Mouse (Mus musculus) embryonic facial prominence, embryonic 13.5 days (tissue): Measurements from ENCODE around the gene Hacd2. TPM values are rescaled to one million over a fixed set of nuclear protein-coding genes. Genes with fewer than 3 reads are reported as not detected.

Experiments used
- ATAC-seq: fragments of 200-750 bp; cut with Nextera tagmentation; 2 replicates; pipeline ENCODE4 v1.8.0; 2017; ENCODE audit warnings: low read depth; ENCODE audit not compliant: insufficient number of reproducible peaks, insufficient read depth, low FRiP score, low TSS enrichment
- H3K27ac ChIP-seq: fragments of 300-500 bp; sonication (generic); 2 replicates; pipeline ENCODE4 v1.5.1; 2015; ENCODE audit warnings: moderate library complexity, mild to moderate bottlenecking, inconsistent platforms
- H3K27me3 ChIP-seq: fragments of 300-500 bp; sonication (generic); 2 replicates; pipeline ENCODE4 v1.6.1; 2015; ENCODE audit warnings: mild to moderate bottlenecking, inconsistent platforms
- H3K36me3 ChIP-seq: fragments of 300-500 bp; sonication (generic); 2 replicates; pipeline ENCODE4 v1.6.1; 2015; ENCODE audit warnings: mild to moderate bottlenecking, inconsistent platforms
- H3K4me1 ChIP-seq: fragments of 300-500 bp; sonication (generic); 2 replicates; pipeline ENCODE4 v1.6.1; 2015; ENCODE audit warnings: inconsistent platforms
- H3K4me2 ChIP-seq: fragments of 300-500 bp; sonication (generic); 2 replicates; pipeline ENCODE4 v1.6.1; 2015; ENCODE audit warnings: moderate library complexity, mild to moderate bottlenecking, inconsistent platforms
- H3K4me3 ChIP-seq: fragments of 300-500 bp; sonication (generic); 2 replicates; pipeline ENCODE4 v1.5.1; 2015; ENCODE audit warnings: mild to moderate bottlenecking, inconsistent platforms
- H3K9ac ChIP-seq: fragments of 300-500 bp; sonication (generic); 2 replicates; pipeline ENCODE4 v1.6.1; 2015; ENCODE audit warnings: mild to moderate bottlenecking, inconsistent platforms
- H3K9me3 ChIP-seq: fragments of 300-500 bp; sonication (generic); 2 replicates; pipeline ENCODE4 v1.6.1; 2016; ENCODE audit warnings: inconsistent platforms
- WGBS: fragments of 180-500 bp; shearing (Covaris S2); methylation state at CpG from one replicate; pipeline ENCODE4 v1.1.7; 2015; ENCODE audit warnings: mixed read lengths; 5-methylcytosine and 5-hydroxymethylcytosine counted together
- polyA plus RNA-seq: library from polyadenylated mRNA; unstranded; fragments of >200 nt; fragmentation: Nextera tagmentation; extraction: Ambion mirVana; gene quantifications from 2 replicates; pipeline ENCODE4 v1.2.1, GENCODE M21; 2015

Gene Hacd2
- polyA plus RNA-seq, 1 experiment from 2014 or later = 87.8 TPM

DNA sequence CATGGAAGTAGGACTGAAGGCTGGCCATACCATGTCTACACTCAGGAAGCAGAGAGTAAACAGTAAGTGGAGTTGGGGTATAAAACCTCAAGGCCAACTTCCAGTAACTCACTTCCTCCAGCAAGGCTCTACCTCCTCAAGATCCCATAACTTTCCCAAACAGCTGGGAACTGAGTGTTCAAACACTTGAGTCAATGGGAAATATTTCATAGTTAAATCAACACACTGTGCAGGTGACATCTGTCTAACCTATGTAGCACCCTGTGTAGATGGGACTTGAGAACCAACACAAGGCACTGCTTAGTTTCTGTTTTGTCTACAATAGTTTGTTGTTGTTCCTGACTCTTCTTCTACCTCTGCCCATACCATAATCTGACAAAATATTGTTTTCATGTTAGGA, 13.8 kb upstream of the Hacd2 start:
- no peaks in the 10 kb centered on the region for H3K9me3 ChIP-seq
- H3K4me1 ChIP-seq = no peaks in the 10 kb centered on the region
- no peak overlapping the region for H3K9ac ChIP-seq
- no peak overlapping the region for H3K27ac ChIP-seq
- H3K4me3 ChIP-seq = no peak overlapping the region
- H3K4me2 ChIP-seq = no peak overlapping the region
- no peaks in the 10 kb centered on the region for H3K27me3 ChIP-seq
- H3K36me3 ChIP-seq = no peaks in the 10 kb centered on the region
- ATAC-seq = no peak

DNA sequence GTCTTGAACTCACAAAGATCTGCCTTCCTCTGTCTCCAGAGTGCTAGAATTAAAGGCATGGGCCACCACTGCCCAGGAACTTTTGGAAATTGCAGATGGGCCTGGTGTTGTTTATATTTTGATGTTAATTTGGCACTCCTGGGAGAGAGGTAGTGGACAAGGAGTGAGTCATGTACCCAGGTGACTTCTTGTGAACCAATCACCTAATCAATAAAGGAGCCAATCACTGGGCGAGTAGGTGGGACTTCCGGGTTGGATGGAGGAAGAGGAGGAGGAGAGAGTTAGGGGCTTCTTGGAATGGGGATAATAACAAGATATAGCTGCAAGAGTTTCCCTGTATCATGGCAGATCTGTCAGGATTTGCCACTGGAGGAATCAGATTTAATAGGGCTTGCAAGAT, 8.7 kb upstream of the Hacd2 start:
- H3K9ac ChIP-seq = no peak overlapping the region
- no peaks in the 10 kb centered on the region; the same call in 1 of the 2 replicates for H3K9me3 ChIP-seq

DNA sequence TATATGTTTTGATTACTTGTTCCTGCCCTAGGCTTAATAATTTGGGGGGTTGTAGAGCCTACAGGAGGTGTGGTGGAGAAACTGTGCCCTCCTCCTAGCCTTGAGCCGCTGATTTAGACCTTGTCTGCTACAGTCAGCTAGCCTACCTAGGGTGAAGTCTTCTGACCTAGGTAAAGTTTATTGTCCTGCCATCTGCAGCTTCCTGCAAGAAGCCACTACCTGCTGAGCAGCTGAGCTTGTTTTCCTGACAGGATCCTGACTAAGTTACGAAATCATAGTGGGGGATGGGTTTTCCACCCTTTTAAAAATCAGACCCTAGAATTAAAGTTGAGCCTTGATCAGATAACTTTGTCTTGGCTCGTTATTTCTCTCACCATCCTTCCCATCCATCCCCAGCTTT, 5.7 kb upstream of the Hacd2 start:
- Histone ChIP-seq H3K27me3 (peaks cover 28% of the 10 kb centered on the region), H3K4me3 (no peak overlapping the region), H3K4me2 (no peak overlapping the region), H3K36me3 (no peaks in the 10 kb centered on the region), H3K27ac (no peak overlapping the region), H3K9me3 (no peaks in the 10 kb centered on the region; the same call in 1 of the 2 replicates), H3K9ac (no peak overlapping the region), H3K4me1 (no peaks in the 10 kb centered on the region)
- no peak for ATAC-seq
- WGBS = 71% methylated on average over 3 of the region's 3 CpGs

More for the DNA sequence above, 8.7 kb upstream of the Hacd2 start:
- Histone ChIP-seq H3K4me2 (no peak overlapping the region), H3K27me3 (peaks cover 11% of the 10 kb centered on the region; the same call in 1 of the 2 replicates), H3K4me3 (no peak overlapping the region), H3K36me3 (no peaks in the 10 kb centered on the region), H3K27ac (no peak overlapping the region), H3K4me1 (no peaks in the 10 kb centered on the region)
- 76% methylated on average over 2 of the region's 2 CpGs for WGBS
- no peak for ATAC-seq

DNA sequence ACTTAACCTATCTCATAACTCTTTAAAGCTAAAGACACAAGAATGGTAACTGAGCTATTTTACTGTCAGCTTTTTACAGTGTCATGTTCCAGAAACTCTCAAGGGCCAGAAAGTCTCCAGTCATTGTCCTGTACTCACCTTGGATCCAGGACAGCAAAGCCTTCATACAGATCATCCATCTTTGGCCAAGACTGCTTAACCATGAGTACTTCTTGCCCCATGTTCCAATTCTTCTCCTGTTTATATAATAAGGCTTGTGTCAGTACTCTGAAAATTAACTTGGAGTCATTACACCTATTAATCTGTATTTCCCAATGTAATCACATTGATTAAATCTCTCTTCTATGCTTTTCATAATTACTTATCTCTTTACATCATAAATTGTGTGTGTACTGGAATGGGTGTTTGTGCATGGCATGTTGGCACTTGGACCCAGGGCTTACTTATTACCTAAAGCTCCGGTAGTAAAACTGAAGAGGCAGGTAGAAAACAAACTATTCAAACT, 3.7 kb upstream of the Hacd2 start:
- WGBS = 84% methylated on average over 1 of the region's 1 CpGs
- H3K27me3 ChIP-seq = peaks cover 28% of the 10 kb centered on the region

DNA sequence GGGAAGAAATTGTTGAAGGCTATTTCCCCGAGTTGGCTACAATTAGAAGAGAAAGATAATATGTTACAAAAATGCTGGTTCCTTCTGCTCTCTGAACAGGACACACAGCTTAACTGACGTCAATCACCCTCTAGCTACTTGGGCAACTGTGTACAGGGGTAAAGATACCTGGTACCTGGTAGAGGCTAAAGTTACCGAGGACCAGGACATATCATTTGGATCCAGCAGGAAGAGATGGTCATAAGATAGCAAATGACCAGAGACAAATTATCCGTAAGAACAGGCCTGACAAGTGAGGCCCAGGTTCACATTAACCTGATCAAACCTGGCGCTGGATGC, 356 bp upstream of the Hacd2 start:
- 56% methylated on average over 5 of the region's 5 CpGs for WGBS
- peaks cover 22% of the 10 kb centered on the region for H3K27me3 ChIP-seq
- no peaks in the 10 kb centered on the region for H3K9me3 ChIP-seq
- no peak for ATAC-seq
- H3K9ac ChIP-seq = no peak overlapping the region
- H3K36me3 ChIP-seq = peaks cover 12% of the 10 kb centered on the region
- H3K4me3 ChIP-seq = peak overlapping the region; percentile 66
- H3K27ac ChIP-seq = no peak overlapping the region
- no peaks in the 10 kb centered on the region for H3K4me1 ChIP-seq
- H3K4me2 ChIP-seq = peak overlapping the region; percentile 64

More for the DNA sequence above, 3.7 kb upstream of the Hacd2 start:
- H3K9me3 ChIP-seq = no peaks in the 10 kb centered on the region; the same call in 1 of the 2 replicates
- no peak for ATAC-seq
- H3K4me3 ChIP-seq = no peak overlapping the region
- no peaks in the 10 kb centered on the region for H3K36me3 ChIP-seq
- H3K4me2 ChIP-seq = no peak overlapping the region
- no peak overlapping the region for H3K27ac ChIP-seq
- no peaks in the 10 kb centered on the region for H3K4me1 ChIP-seq
- no peak overlapping the region for H3K9ac ChIP-seq

GRCm38 (mm10) chr16:35023138-35023735, 1.0 kb downstream of the Hacd2 start:
- no peaks in the 10 kb centered on the region for H3K4me1 ChIP-seq
- 5% methylated on average over 8 of the region's 8 CpGs for WGBS
- ATAC-seq = no peak

DNA sequence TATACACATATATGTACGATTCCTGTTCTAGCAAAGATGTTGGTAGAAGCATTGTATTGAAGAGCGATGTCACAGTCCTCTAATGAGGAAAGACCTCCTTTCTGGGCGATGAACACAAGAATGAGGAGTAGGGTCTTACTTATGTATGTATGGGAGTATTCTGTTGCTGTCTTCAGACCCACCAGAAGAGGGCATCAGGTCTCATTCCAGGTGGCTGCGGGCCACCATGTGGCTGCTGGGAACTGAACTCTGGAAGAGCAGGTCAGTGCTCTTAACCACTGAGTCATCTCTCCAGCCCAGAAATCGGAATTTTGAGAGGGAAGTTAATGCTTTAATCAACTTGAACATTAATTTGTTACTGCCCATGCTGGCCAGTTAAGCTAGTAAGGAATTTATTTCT, 2.1 kb downstream of the Hacd2 start:
- H3K4me3 ChIP-seq = no peak overlapping the region
- no peak overlapping the region for H3K9ac ChIP-seq
- 82% methylated on average over 5 of the region's 5 CpGs for WGBS
- H3K4me1 ChIP-seq = no peaks in the 10 kb centered on the region
- ATAC-seq = no peak
- H3K9me3 ChIP-seq = no peaks in the 10 kb centered on the region
- peaks cover 27% of the 10 kb centered on the region for H3K36me3 ChIP-seq
- H3K4me2 ChIP-seq = no peak overlapping the region
- peaks cover 15% of the 10 kb centered on the region for H3K27me3 ChIP-seq
- no peak overlapping the region for H3K27ac ChIP-seq

More at GRCm38 (mm10) chr16:35023138-35023735, 1.0 kb downstream of the Hacd2 start:
- H3K4me3 ChIP-seq = peak overlapping the region; percentile 66
- peak overlapping the region; percentile 64 for H3K4me2 ChIP-seq
- no peaks in the 10 kb centered on the region for H3K9me3 ChIP-seq
- H3K9ac ChIP-seq = peak overlapping the region; percentile 80
- peak overlapping the region; percentile 71; the same call in 1 of the 2 replicates for H3K27ac ChIP-seq
- H3K36me3 ChIP-seq = peaks cover 17% of the 10 kb centered on the region
- peaks cover 20% of the 10 kb centered on the region for H3K27me3 ChIP-seq

- ATAC-seq = no peak
These were observed 3.1 kb downstream of the Hacd2 start for GRCm38 (mm10) chr16:35025347-35025746.

GRCm38 (mm10) chr16:35033241-35033640, 11.0 kb downstream of the Hacd2 start:
- Histone ChIP-seq H3K36me3 (peaks cover 39% of the 10 kb centered on the region), H3K9me3 (no peaks in the 10 kb centered on the region), H3K4me1 (no peaks in the 10 kb centered on the region), H3K4me2 (no peak overlapping the region), H3K27ac (peak overlapping the region; percentile 76), H3K27me3 (no peaks in the 10 kb centered on the region), H3K9ac (no peak overlapping the region), H3K4me3 (no peak overlapping the region)
- WGBS = 81% methylated on average over 3 of the region's 3 CpGs
- no peak for ATAC-seq

More at GRCm38 (mm10) chr16:35025347-35025746, 3.1 kb downstream of the Hacd2 start:
- no peak overlapping the region for H3K4me3 ChIP-seq
- no peak overlapping the region for H3K9ac ChIP-seq
- peaks cover 33% of the 10 kb centered on the region for H3K36me3 ChIP-seq
- H3K4me2 ChIP-seq = no peak overlapping the region
- H3K27ac ChIP-seq = no peak overlapping the region
- no peaks in the 10 kb centered on the region for H3K9me3 ChIP-seq
- H3K4me1 ChIP-seq = no peaks in the 10 kb centered on the region
- 96% methylated on average over 4 of the region's 4 CpGs for WGBS
- peaks cover 6% of the 10 kb centered on the region for H3K27me3 ChIP-seq

DNA sequence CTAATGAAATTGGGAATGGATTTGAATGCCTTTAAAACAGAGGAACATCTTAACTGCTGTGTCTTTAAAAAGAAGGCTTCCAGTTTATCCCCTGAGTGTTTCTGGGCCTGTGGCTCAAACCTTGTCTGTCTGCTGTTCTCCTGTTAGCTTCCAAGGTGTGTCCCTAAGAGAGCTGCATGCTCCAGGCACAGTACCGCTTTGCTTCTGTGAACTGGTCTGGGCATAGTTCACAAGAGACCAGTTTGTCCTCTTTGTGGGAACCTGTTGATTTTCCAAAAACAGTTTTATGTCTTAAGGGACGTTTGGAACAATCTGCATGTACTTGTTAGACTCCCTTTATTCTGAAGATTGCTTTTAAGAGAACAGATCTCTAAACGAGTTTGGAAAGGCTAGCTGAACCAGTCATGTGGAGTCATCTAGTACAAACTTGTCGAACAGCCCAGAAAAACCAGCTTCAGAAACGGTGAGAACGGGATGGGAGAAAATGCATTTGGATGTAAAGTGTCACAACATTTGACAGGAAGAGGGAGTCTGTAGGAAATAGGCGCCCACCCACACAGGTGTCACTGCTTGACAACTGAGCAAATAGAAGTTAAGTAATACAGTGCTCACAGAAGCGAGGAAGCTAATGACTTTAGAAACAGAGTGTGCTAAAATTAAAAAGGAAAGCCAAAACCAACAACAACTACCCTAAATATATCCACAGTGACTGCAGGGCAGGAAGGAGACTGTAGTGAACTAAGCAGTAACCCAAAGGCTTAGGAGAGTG, 11.8 kb downstream of the Hacd2 start:
- ATAC-seq = no peak
- Histone ChIP-seq H3K4me2 (no peak overlapping the region), H3K4me1 (no peaks in the 10 kb centered on the region), H3K4me3 (no peak overlapping the region), H3K9me3 (no peaks in the 10 kb centered on the region), H3K9ac (no peak overlapping the region), H3K27ac (peak overlapping the region; percentile 76), H3K27me3 (no peaks in the 10 kb centered on the region), H3K36me3 (peaks cover 34% of the 10 kb centered on the region)
- 69% methylated on average over 8 of the region's 8 CpGs for WGBS

- no peak for ATAC-seq
- 82% methylated on average over 5 of the region's 5 CpGs for WGBS
- Histone ChIP-seq H3K4me2 (no peak overlapping the region), H3K27me3 (no peaks in the 10 kb centered on the region), H3K9me3 (no peaks in the 10 kb centered on the region), H3K4me3 (no peak overlapping the region), H3K27ac (no peak overlapping the region), H3K36me3 (peaks cover 37% of the 10 kb centered on the region), H3K4me1 (no peaks in the 10 kb centered on the region), H3K9ac (no peak overlapping the region)
These were observed 12.7 kb downstream of the Hacd2 start for GRCm38 (mm10) chr16:35034971-35035370.

DNA sequence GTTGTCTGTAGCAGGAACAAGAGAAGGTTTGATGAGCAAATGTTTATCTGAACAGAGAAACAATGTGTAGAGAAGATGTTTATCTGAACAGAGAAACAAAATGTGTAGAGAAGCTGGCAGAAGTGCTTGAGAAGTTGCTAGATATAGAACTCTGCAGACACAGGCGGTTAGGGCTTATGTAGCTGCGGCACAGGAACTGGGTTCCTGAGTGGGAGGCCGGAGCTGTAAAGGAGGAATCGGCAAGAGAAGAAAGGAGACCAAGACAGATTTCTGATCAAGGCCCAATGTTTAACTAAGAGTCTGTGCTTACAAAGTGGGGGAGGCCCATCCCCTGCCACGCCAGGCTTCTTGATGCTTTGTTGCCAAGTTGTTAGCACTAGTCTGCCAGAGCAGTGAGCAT, 14.5 kb downstream of the Hacd2 start:
- Histone ChIP-seq H3K36me3 (peaks cover 35% of the 10 kb centered on the region), H3K4me2 (no peak overlapping the region), H3K4me1 (no peaks in the 10 kb centered on the region), H3K27ac (no peak overlapping the region), H3K9me3 (no peaks in the 10 kb centered on the region), H3K27me3 (no peaks in the 10 kb centered on the region), H3K9ac (no peak overlapping the region), H3K4me3 (no peak overlapping the region)
- 90% methylated on average over 5 of the region's 5 CpGs for WGBS
- ATAC-seq = no peak
